Mouse (Mus musculus) cerebellum, adult 2 months (tissue): Measurements from ENCODE around the gene Klc1. TPM values are rescaled to one million over a fixed set of nuclear protein-coding genes. Genes with fewer than 3 reads are reported as not detected.

Experiments
- DNase-seq, 2 experiments: peaks; one replicate each; pipeline ENCODE4 v3.0.0; 2021
- H3K27ac ChIP-seq: fragments of 200-500 bp; 2 replicates; pipeline ENCODE4 v1.5.1; 2012; ENCODE audit warnings: low read length, control low read depth, inconsistent platforms; ENCODE audit not compliant: insufficient read depth
- H3K27me3 ChIP-seq: fragments of 200-500 bp; 2 replicates; pipeline ENCODE4 v1.6.1; 2012; ENCODE audit warnings: inconsistent platforms, mild to moderate bottlenecking, low read length, moderate library complexity; ENCODE audit not compliant: control insufficient read depth, insufficient read depth
- H3K4me1 ChIP-seq: fragments of 200-500 bp; 2 replicates; pipeline ENCODE4 v1.6.1; 2011; ENCODE audit warnings: low read length; ENCODE audit not compliant: control insufficient read depth, insufficient read depth
- H3K4me3 ChIP-seq: fragments of 200-500 bp; replicated peaks from 2 replicates; pipeline ENCODE3; 2011; ENCODE audit warnings: mild to moderate bottlenecking, low read depth, low read length, control low read depth; ENCODE audit not compliant: insufficient read depth
- CTCF ChIP-seq: fragments of 200-500 bp; IDR thresholded peaks from 2 replicates; pipeline ENCODE4 v1.5.1; 2011; ENCODE audit warnings: low read depth, mild to moderate bottlenecking, control low read depth, low read length, moderate library complexity, borderline replicate concordance; ENCODE audit not compliant: insufficient read depth
- POLR2A ChIP-seq: fragments of 200-500 bp; IDR thresholded peaks from 2 replicates; pipeline ENCODE4 v1.6.1; 2011; ENCODE audit warnings: low read length, control low read depth, borderline replicate concordance; ENCODE audit not compliant: insufficient read depth
- WGBS: fragments of 180-500 bp; shearing (Covaris S2); methylation state at CpG from one replicate; pipeline ENCODE4 v1.1.7; 2018; 5-methylcytosine and 5-hydroxymethylcytosine counted together
- polyA plus RNA-seq: library from polyadenylated mRNA; depleted of rRNA; stranded (reverse); fragments of >200 nt; gene quantifications from 2 replicates; pipeline ENCODE4 v1.2.3, GENCODE M21; 2012

Gene Klc1
- polyA plus RNA-seq, 1 experiment, result 874 TPM

GRCm38 (mm10) chr12:111787015-111787414 lies 28.4 kb downstream of the Klc1 start:
- H3K27ac ChIP-seq, result no peak overlapping the region
- no peaks in the 10 kb centered on the region for H3K27me3 ChIP-seq
- no peak for DNase-seq
- TF ChIP-seq POLR2A (no peak), CTCF (no peak)
- H3K4me3 ChIP-seq, result no peak overlapping the region
- H3K4me1 ChIP-seq, result no peaks in the 10 kb centered on the region; the same call in 1 of the 2 replicates
- WGBS, result 96% methylated on average over 6 of the region's 6 CpGs

GRCm38 (mm10) chr12:111790090-111790489 lies 31.4 kb downstream of the Klc1 start:
- H3K27me3 ChIP-seq, result no peaks in the 10 kb centered on the region
- no peak overlapping the region for H3K4me3 ChIP-seq
- TF ChIP-seq POLR2A, result no peak
- TF ChIP-seq CTCF, result no peak
- whole genome bisulfite sequencing, result 90% methylated on average over 5 of the region's 5 CpGs
- no peak overlapping the region for H3K27ac ChIP-seq
- peaks cover 19% of the 10 kb centered on the region for H3K4me1 ChIP-seq
- DNase-seq, result no peak

- WGBS, result 84% methylated on average over 7 of the region's 7 CpGs
- H3K4me3 ChIP-seq, result no peak overlapping the region
- H3K4me1 ChIP-seq, result peaks cover 23% of the 10 kb centered on the region
- no peak overlapping the region for H3K27ac ChIP-seq
- TF ChIP-seq CTCF, result no peak
- TF ChIP-seq POLR2A, result no peak
- DNase-seq, result no peak
- no peaks in the 10 kb centered on the region for H3K27me3 ChIP-seq
Observed at GRCm38 (mm10) chr12:111790631-111791030, 32.0 kb downstream of the Klc1 start.

GRCm38 (mm10) chr12:111791474-111792104 lies 32.9 kb downstream of the Klc1 start:
- no peak for DNase-seq
- TF ChIP-seq POLR2A (no peak), CTCF (no peak)
- Histone ChIP-seq H3K27ac (no peak overlapping the region), H3K27me3 (no peaks in the 10 kb centered on the region), H3K4me1 (peaks cover 29% of the 10 kb centered on the region), H3K4me3 (no peak overlapping the region)
- WGBS, result 81% methylated on average over 13 of the region's 13 CpGs

- no peak overlapping the region for H3K27ac ChIP-seq
- DNase-seq, result peak; percentile 62 to 73
- no peak overlapping the region for H3K4me3 ChIP-seq
- 45% methylated on average over 22 of the region's 22 CpGs for WGBS
- H3K4me1 ChIP-seq, result peaks cover 29% of the 10 kb centered on the region
- H3K27me3 ChIP-seq, result no peaks in the 10 kb centered on the region
- TF ChIP-seq CTCF (no peak), POLR2A (no peak)
Observed at GRCm38 (mm10) chr12:111794102-111794501, 35.5 kb downstream of the Klc1 start.

GRCm38 (mm10) chr12:111794526-111795179 lies 36.0 kb downstream of the Klc1 start:
- peak in 1 of 2 experiments; percentile 23 for DNase-seq
- WGBS, result 74% methylated on average over 18 of the region's 18 CpGs
- H3K4me3 ChIP-seq, result no peak overlapping the region
- H3K27ac ChIP-seq, result no peak overlapping the region
- TF ChIP-seq POLR2A, result no peak
- TF ChIP-seq CTCF, result no peak
- peaks cover 29% of the 10 kb centered on the region for H3K4me1 ChIP-seq
- H3K27me3 ChIP-seq, result no peaks in the 10 kb centered on the region

- H3K4me1 ChIP-seq, result peaks cover 29% of the 10 kb centered on the region
- no peaks in the 10 kb centered on the region for H3K27me3 ChIP-seq
- H3K4me3 ChIP-seq, result no peak overlapping the region
- TF ChIP-seq POLR2A (no peak), CTCF (no peak)
- DNase-seq, result peak; percentile 66 to 76
- no peak overlapping the region for H3K27ac ChIP-seq
- WGBS, result 31% methylated on average over 28 of the region's 28 CpGs
Observed at GRCm38 (mm10) chr12:111795180-111795895, 36.7 kb downstream of the Klc1 start.
